Mouse (Mus musculus) lung, postnatal 25 days (tissue): Measurements from ENCODE around the gene H2afy.

Source experiments
- DNase-seq: peaks from one replicate; pipeline ENCODE4 v3.0.0; 2022; ENCODE audit warnings: low spot score

Gene H2afy

DNA sequence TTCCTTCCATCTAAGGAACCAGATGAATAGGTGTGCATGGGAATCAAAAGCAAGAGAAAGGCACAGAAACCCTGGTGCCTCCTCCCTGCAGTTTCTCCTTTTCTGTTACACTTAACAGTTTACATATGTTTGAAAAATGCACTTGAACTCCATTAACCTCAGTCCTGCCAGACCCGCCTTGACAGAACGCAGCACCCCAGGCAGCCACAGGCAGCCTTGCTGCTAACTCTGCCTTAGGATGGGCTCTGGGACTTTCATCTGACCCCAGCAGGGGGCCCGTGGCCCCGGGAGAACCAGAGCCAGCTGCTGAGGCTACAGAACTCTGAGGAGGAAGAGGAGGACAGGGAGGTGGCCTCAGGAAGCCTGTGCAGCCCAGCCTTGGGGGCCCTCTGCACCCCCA, 23.7 kb downstream of the H2afy start:
- no peak for DNase-seq

DNA sequence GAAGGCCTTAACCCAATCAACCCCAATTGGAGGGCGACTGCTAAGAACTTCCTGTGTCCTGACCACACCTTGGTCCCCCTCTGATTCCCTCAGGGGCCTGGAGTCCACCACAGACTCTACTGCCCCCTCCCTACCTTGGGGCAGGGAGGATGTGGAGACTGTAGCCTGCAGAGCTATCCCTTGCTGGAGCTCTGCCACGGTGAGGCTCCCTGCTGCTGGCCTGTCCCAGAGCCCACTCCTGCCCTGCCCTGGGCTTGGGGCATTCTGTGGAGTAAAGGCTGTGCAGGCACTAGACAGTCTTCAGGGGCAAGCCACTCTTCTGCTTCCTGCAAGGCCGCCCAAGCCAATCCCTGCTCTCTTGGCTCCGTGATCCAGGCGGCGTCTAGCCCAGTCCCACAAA, 24.6 kb downstream of the H2afy start:
- DNase-seq, result no peak

DNA sequence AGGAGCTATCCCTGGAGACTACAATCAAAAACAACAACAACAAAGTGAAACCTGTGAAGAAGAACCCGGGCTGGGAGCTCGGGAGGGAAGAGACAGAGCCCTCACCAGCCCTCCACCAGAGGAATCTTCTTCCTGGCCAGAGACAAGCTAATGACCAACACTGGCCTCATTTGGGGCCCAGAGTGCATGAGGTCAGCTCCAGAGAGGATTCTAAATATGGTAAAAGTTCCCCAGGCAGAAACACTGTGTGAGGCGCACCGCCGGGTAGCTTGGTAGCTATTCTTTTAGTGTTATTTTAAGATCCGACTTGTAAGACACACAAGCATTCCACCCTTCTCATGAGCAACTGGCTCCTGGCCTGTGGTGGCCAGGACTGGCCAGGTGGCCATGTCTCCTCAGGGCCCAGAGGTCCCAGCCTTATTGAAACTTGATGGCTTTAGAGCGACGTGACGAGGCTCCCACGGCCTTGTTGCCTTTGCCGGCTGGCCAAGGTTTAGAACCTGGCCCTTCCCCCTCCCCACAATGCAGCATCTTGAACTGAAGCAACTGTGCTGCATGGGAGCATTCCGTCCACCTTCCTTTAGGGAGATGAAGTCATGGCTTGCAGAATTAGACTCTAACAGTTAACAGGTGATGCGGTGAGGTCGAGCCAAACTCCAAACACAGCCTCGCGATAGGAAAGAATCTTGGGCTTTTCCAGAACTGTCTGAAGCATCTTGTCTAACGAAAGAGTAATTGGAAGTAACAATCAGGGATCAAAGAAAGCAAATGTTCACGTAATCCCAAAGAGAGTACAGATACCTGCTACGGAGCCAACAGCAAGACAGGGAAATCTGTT, 25.2 kb downstream of the H2afy start:
- no peak for DNase-seq

DNA sequence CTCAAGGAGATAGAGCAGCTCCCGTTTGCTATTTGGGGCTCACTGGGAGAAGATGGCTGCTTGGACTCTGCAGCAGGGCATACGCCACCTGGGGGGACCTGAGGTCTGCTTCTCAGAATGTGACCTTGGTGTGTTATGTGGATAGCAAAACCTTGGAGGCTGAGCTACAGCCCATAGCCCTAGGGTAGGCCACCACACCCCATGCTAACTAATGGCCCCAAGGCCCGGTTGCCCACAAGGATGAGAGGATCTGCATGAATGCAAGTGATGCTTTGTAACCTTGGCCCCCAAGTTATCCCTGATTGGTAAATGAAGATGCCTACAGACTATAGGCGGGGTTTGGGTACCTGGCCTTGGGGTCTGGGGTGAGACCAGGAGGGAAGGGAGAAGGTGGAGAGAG, 26.5 kb downstream of the H2afy start:
- DNase-seq, result no peak

DNA sequence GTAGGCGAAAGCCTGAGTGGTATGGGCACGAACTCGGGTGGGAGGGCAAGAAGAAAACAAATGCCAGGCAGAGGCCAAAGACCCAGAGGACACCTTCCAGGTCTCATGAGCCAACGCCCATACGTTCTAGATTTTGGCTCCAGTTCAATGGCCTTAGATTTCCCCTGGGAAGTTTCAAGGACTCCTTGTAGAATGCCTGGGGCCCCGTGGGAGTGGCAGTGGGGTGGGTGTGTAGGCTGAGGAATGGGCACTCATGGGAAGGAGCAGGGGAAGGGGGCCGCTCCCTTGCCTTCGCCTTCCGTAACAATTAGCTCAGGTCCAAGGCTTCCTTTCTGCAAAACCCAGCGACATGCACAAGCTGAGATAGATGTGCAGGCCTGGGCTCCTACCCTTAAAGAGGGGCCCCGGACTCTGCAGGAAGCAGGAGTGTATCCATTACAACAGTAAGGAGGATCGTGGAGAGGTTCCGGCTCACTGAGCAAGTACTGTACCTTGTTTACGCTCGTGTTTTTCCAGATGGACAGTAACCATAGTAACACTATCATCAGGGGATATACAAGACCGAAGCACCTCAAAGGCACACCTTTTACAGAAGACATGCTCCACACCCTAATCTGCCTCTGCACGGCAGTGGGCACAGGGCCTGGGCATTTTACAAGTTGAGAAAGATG, 27.2 kb downstream of the H2afy start:
- DNase-seq, result no peak

DNA sequence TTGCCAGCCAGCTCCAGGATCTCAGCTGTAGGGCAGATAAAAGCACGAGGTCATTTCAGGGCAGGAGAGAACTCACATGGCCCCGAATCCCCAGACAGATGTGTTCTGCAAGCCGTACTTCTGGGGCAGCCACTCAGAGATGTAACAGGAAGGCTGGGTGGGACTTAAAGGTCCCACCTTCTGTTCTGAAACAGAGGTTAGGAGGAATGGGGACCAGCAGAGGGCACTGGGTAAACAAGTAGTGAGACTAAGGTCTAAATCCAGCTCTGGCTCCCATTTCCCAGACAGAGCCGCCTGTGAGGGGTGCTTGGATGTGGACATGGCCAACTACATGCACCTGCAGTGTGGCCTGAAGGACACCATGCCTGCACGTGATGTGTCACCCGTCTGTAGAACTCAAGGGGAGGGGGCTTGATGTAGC, 31.2 kb downstream of the H2afy start:
- DNase-seq, result no peak

DNA sequence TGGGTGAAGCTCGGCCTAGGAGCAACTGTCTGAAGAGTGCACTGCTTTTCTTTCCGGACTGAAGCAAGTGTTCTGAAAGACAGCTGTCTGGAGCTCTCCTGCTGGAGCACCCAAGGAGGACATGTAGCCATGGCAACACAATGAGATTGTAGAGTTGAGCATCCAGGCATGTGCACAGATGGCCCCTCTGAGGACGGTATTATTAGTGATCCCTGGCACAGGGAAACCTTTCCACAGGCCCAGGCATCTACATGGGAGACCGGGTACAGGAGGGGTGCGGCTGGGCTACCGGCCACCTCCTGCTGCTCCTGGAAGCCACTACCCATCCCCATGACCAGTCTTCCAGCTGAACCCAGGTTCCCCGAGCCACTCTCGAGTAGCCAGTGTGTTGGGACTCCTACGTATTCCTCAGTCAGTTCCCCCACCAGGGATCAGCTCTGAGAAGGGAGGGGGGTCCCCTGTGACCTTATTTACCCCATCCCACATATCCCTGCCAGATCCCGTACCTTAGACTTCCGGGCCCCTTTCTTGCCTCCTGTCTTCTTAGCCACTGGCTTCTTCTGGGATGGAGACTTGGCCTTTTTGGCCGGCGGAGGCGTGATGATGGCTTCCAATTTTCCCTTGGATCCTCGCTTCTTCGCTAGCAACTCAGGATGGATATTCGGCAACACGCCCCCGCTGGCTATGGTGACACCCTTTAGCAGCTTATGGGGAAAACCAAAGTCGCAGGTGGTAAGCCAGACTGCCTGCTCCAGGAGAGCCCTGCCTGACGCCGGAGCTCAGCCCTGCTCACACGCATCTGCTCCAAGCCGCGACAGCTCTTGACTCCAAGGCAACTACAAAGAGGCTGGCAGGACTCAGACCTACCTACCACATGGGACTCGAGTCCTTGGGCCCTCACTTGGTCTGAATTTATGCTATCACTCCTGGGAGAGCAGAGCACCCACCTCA, 32.1 kb downstream of the H2afy start:
- DNase-seq, result no peak

DNA sequence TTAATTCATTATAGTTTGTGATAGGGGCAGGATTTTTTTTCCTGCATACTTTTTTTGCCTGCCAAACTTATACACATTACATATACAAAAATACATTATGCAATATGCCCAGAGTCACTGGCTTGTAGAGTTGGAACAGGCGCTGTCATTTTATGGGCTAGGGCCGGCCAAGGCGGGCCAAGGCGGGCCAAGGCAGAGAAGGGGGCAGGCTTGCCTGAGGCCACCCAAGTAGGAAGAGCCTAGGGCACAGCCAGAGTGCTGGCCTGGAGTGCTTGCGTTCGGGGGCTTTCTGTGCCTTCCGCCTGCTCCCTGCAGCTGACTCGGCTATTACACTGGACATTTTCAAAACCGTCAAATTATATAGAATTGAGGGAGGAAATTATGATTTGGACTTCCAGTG, 34.0 kb downstream of the H2afy start:
- DNase-seq, result no peak

DNA sequence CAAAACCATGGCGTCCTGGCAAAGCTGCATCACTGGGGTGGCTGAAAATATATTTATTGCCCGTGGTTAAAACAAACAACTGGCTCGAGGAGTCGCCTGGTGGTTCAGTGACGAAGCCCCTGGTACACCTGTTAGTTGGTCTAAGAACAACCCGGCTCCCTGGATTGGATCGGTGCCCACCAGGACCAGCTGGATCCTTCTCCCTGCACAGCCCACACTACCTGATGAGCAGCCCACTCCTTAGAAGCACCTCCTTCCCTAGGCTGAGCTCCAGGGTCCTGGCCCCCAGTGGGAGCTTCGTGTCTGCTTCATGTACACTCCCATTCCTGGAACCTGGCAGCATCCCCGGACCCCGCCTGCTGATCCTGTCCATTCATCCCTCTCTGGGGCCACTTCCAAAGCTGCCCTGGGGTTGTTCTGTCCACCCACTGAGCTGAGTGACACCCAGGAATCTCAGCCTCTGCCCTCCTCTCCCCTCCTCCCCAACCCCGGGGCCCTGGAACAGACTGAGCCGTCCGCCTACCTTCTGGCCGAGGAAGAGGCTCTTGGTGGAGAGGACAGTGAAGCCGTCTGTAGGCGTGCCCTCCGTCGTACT, 40.5 kb downstream of the H2afy start:
- no peak for DNase-seq

DNA sequence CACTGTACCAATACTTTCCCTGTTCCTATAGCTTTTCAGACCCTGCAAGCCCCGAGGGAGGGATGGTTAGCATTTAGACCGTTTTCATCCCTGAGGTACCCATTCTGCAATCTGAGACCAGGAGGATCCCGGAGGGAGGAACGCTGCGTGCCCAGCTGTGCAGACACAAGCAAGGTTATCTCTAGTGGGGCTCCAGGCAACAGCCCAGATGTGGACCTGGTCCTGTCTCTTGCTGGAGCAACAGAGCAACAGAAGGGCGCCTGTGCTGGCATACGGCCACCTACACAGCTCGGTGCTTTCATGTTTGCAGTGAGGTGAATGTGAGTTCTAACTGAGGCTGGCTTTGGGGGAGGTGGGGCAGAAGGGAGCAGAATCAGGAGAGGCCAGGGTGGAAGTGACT, 41.6 kb downstream of the H2afy start:
- DNase-seq, result no peak

DNA sequence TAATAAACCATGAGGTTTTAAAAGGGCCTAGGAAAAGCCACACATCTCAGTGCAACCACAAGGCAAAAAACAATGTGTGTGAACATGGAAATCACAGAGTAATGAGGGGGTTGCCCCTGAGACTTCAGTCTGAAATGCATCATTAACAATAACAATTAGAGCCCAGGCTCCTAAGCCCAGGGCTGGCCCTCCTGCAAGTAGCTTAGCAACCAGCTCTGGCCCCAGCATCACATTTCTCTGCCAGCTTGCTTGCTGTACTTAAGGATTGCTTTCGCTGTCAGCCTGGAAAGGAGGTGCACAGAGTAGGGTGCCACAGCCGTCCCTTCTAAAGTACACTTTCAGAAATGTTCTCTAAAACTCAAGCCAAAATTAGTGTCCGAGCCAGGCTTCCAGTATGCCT, 42.5 kb downstream of the H2afy start:
- no peak for DNase-seq

DNA sequence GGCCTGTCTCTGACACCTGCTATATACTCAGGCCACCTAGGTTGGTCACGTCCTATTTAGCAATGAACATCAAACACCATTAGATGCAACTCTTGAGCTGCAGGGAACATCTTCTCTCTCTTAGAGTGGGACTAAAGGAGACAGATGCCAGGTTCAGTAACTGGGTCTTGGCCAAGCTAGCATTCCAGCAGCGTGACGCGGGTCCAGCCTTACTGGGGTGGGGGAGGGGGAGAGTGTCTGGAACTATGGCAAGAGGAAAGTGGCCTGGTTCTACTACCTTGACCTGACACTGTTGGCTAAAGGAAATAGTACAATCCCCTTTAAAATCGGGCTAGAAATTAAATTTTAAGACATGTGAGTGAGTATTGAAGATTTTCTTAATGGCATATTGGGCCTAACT, 43.6 kb downstream of the H2afy start:
- DNase-seq, result no peak

DNA sequence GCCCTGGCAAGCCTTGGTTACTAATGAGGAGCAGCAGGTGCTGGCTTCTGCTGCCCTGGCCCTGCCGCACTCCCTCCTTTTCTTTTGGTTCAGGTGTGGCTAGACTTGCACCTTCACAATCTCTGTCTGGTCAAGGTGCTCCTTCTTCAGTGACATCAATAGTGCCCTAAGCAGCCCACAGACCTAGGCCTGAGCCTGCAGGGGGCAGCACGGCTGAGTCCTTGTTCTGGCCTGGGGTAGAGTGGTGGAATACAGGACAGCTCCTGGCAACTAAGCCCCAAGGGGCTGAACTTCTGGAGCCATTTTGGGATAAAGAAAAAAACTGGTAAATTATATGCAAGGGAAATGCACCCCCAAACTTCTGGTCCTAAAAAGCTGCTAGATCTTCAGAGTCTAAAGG, 45.6 kb downstream of the H2afy start:
- no peak for DNase-seq

DNA sequence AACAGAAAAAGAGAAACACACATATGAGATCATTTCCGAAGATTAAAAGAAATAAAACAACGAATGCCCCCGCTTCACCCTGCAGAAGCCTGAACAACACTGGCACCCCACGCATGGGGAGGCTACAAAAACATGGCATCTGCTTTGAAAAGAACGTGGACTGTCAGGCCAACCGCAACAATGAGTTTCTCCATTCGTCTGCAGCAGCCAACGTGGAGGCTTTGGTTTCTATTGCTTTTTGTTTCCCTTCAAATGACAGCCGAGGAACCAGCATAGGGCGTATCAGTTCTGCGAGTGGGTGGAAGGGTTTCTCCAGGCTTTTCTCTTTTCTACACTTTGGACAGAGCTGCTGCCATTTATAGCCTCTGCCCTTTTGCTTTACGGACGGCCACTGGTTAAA, 47.6 kb downstream of the H2afy start:
- no peak for DNase-seq

DNA sequence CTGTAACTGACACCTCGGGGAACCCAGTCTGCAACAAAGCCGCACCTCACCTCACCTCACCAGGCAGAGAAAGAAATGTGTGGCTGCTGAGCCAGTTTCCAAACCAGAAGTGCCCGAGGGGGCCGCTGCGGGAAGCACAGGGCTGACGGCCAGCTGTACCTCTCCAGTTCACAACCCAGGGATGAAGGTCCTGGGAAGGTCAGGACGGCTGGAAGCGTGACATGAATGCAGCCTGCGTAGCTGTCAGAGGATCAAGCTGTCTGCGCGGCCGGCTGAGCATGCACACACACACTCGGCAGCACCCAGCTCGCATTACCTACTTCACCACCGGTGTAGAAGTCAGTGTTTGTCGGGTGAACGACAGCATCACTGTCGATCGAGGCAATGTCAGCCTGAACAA, 48.2 kb downstream of the H2afy start:
- DNase-seq, result no peak

DNA sequence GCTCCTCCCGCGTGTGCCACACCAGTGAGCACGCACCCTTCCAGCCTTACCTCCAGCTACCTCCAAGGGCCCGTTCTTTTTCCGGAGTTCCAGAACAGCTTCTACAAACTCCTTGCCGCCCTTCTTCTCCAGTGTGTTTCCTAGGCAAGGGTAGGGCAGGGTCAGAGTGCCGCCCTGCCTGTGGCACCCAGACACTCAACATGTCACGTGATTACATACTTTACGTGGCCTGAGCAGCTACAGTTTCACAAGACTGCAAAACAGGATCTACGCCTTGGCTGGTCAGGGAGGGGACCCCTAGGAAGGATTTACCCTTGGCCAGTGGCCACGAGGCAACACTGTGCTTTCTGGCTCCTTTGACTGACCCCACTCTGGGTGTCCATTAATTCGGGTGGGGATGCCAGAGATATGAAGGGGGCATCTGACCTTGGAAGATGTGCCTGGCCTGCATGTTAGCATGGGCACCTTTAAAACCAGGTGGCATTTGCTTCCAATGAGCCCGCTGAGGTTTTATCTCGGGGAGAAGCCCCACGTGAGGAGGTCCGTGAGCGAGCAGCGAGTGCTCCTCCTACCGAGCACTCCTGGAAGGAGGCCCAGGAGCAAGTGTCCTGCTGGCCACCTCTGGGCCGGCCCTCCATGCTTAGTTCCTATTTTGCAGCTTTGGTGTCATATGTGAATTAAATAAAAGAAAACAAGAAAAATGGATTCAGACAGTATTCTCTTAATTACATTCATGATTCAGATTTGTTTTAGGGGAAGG, 51.8 kb downstream of the H2afy start:
- DNase-seq, result peak; percentile 73

DNA sequence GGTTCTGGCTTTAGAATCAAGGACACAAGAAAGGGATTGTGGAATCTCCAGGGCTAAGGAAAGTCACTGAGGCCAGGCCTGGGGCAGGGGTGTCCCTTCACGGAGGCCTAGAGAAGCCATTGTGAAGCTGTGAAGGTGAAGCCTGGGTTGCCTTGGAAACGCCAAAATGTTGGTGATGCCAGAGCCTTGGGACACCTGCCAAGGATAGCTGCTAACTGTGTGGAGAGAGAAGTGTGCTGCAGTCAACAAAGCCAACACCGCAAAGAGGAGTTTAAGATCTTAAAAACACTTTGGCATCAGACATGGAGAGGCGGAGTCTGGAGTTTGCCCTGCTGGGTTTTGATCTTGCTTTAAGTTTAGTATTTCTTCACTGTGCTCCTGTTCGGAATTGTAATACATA, 54.5 kb downstream of the H2afy start:
- peak; percentile 34 for DNase-seq

DNA sequence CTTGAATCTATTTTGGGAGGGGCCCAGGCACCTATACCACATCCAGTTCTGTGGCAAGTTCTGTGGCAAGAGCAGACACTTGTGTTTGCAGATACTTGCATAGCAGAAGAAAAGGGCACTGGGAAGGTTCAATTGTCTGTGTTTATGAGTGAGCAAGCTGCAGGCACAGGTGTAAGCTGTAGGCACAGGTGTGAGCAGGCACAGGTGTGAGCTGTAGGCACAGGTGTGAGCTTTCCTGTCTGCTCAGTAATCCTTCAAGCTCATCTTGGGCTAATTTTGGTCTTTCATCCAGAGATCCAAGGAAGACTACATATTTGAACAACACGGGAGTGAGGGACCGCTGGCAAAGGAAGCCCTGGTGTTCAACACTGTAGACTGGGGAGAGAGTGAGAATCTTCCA, 56.5 kb downstream of the H2afy start:
- DNase-seq, result no peak

DNA sequence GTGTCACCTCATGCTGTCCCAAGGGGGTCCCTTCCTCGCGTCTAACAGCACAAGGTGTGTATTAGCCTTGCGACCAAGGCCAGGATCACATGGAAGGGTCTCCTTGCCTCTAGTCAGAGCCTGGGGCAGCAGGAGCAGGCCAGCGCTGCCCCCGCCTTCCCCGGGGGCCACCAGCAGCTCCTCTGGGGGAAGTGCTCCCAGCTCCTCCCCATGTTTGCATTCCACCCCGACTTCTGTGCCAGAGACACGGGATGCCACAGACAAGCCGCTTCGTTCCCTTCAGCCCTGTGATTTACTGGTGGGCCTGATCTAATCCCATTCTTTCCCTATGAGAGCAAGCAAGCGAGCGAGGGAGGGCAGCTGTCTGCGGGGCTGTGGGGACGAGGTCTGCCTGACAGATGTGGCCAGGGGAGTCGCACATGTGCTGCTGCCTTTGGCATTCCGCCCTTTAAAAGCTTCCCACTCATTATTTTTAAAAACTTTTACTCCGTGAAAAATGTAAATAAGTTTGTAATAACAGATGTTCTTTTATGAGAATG, 57.4 kb downstream of the H2afy start:
- no peak for DNase-seq

DNA sequence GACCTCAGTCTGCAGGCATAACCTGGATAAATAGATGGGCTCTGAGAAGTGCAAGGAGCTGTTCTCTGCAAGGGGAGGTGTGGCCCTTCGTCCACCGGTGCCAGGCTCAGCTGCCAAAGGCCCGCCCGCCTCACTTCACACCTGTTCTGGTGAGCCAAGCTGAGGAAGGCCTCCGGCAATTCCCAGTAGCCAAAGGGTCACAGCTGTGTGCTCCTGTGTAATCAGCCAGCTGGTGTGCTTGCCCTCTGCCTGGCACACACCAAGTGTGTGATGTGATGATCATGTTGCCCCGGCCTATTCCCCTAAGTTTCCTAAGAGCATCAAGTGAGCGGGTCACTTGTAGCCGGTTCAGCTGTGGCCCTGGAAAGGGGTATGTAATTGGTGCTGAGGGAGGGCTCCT, 60.2 kb downstream of the H2afy start:
- DNase-seq, result no peak

DNA sequence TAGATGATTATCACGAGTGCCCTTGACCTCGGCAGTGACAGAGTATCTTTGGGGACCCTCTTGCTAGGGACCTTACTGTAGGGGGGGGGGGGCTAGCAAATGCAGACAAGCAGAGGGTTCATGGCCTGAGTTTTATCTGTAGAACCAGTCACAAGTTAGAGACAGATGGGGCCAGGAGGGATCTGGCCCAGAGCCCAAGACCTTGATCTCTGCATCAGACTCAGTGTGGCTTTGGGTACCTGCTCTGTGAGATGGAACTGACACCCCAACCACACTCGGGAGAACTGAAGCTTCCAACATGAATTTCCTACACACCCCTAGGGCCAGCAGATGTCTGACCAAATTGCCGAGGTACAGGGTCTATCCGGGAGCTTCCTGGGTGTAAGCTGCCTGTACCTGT, 63.0 kb downstream of the H2afy start:
- no peak for DNase-seq
